Mouse (Mus musculus) lung, adult 2 months (tissue): Measurements from ENCODE around the gene Plekhg1.

Source experiments
- CTCF ChIP-seq: fragments of 200-500 bp; IDR thresholded peaks from 2 replicates; pipeline ENCODE4 v1.5.1; 2011; ENCODE audit warnings: mild to moderate bottlenecking, low read length, control low read depth; ENCODE audit not compliant: insufficient read depth
- POLR2A ChIP-seq: fragments of 200-500 bp; IDR thresholded peaks from 2 replicates; pipeline ENCODE4 v1.6.1; 2011; ENCODE audit warnings: low read depth, mild to moderate bottlenecking, control low read depth, low read length, borderline replicate concordance; ENCODE audit errors: extremely low read depth

DNA sequence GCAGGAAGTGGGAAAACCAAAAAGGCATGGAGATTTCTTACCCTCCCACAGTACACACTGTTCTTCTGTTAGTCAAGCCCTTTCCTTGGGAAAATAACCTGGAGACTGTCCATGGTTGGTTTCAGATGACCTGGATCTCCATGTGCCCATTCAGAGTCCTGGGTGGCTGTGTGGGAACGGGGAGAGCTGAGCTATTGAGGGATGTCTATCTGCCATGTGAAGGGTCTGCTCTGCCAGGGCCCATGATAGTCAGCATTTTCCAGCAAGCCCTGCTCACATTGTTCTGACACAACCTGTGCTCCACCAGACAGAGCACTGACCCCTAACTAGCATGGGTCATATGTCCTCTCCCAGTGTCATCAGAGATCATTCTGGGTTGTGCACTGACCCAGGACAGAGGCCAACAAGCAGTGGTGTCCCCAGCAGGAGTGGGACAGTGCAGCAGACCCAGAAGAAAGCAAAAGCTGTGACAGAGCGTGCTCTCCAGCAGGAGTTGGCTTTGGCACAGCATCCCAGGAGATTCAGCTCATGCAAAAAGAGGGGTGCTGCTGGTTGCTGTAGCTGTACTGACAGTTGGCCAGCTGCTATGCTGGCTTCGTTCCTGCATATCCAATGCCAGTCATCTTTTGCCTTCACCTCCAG lies 24.7 kb upstream of the Plekhg1 start:
- TF ChIP-seq POLR2A = no peak
- TF ChIP-seq CTCF = no peak
